Mouse (Mus musculus) embryonic facial prominence, embryonic 11.5 days (tissue): ENCODE results near the gene Msrb2. TPM values are rescaled to one million over a fixed set of nuclear protein-coding genes. Genes with fewer than 3 reads are reported as not detected.

Experiments used
- ATAC-seq: fragments of 200-750 bp; cut with Nextera tagmentation; replicated peaks from 2 replicates; pipeline ENCODE4 v1.8.0; 2017; ENCODE audit warnings: low read depth; ENCODE audit not compliant: insufficient number of reproducible peaks, low FRiP score, low TSS enrichment
- DNase-seq: peaks from one replicate; pipeline ENCODE4 v3.0.0-alpha.2; 2015; ENCODE audit warnings: low spot score
- H3K27ac ChIP-seq: fragments of 300-500 bp; sonication (generic); replicated peaks from 2 replicates; pipeline ENCODE4 v1.5.1; 2014; ENCODE audit warnings: mild to moderate bottlenecking, low read depth, low read length, control low read depth
- H3K27me3 ChIP-seq: fragments of 300-500 bp; sonication (generic); 2 replicates; pipeline ENCODE4 v1.6.1; 2014; ENCODE audit warnings: mild to moderate bottlenecking, low read length, moderate library complexity, mixed read lengths; ENCODE audit not compliant: control insufficient read depth, insufficient read depth
- H3K36me3 ChIP-seq: fragments of 300-500 bp; sonication (generic); replicated peaks from 2 replicates; pipeline ENCODE4 v1.6.1; 2014; ENCODE audit warnings: low read depth, mild to moderate bottlenecking, low read length, moderate library complexity, mixed read lengths; ENCODE audit not compliant: control insufficient read depth, insufficient read depth
- H3K4me1 ChIP-seq: fragments of 300-500 bp; sonication (generic); 2 replicates; pipeline ENCODE4 v1.6.1; 2014; ENCODE audit warnings: low read length, mixed read lengths; ENCODE audit not compliant: control insufficient read depth, insufficient read depth
- H3K4me2 ChIP-seq: fragments of 300-500 bp; sonication (generic); 2 replicates; pipeline ENCODE4 v1.6.1; 2014; ENCODE audit warnings: low read depth, mild to moderate bottlenecking, control low read depth, low read length, moderate library complexity
- H3K4me3 ChIP-seq: fragments of 300-500 bp; sonication (generic); 2 replicates; pipeline ENCODE4 v1.5.1; 2014; ENCODE audit warnings: low read depth, low read length, control low read depth
- H3K9ac ChIP-seq: fragments of 300-500 bp; sonication (generic); replicated peaks from 2 replicates; pipeline ENCODE4 v1.6.1; 2014; ENCODE audit warnings: mild to moderate bottlenecking, control low read depth, low read length
- H3K9me3 ChIP-seq: fragments of 300-500 bp; sonication (generic); replicated peaks from 2 replicates; pipeline ENCODE4 v1.6.1; 2016; ENCODE audit warnings: mild to moderate bottlenecking, low read length, inconsistent platforms, mixed read lengths; ENCODE audit not compliant: control insufficient read depth
- WGBS: fragments of 180-500 bp; shearing (Covaris S2); extraction: QIAGEN DNeasy Blood & Tissue Kit; methylation state at CpG from one replicate; pipeline ENCODE4 v1.1.7; 2014; 5-methylcytosine and 5-hydroxymethylcytosine counted together
- polyA plus RNA-seq: library from polyadenylated mRNA; unstranded; fragments of >200 nt; fragmentation: Nextera tagmentation; extraction: Ambion mirVana; gene quantifications from 2 replicates; pipeline ENCODE4 v1.2.1, GENCODE M21; 2014

Msrb2 gene
- polyA plus RNA-seq, 1 experiment from 2014 or later: 22.6 TPM

GRCm38 (mm10) chr2:19423086-19423485, 51.8 kb downstream of the Msrb2 start:
- H3K4me3 ChIP-seq: no peak overlapping the region
- DNase-seq: no peak
- H3K36me3 ChIP-seq: no peaks in the 10 kb centered on the region
- 73% methylated on average over 6 of the region's 6 CpGs for WGBS
- H3K9ac ChIP-seq: no peak overlapping the region
- H3K4me1 ChIP-seq: no peaks in the 10 kb centered on the region
- no peaks in the 10 kb centered on the region for H3K9me3 ChIP-seq
- H3K4me2 ChIP-seq: no peak overlapping the region
- no peak overlapping the region for H3K27ac ChIP-seq
- peaks cover 5% of the 10 kb centered on the region; the same call in 1 of the 2 replicates for H3K27me3 ChIP-seq
- ATAC-seq: no peak

GRCm38 (mm10) chr2:19429031-19429430, 57.8 kb downstream of the Msrb2 start:
- Histone ChIP-seq H3K4me3 (no peak overlapping the region), H3K9me3 (no peaks in the 10 kb centered on the region), H3K9ac (no peak overlapping the region), H3K27me3 (peaks cover 40% of the 10 kb centered on the region), H3K27ac (no peak overlapping the region), H3K36me3 (no peaks in the 10 kb centered on the region), H3K4me2 (no peak overlapping the region), H3K4me1 (no peaks in the 10 kb centered on the region)
- no peak for ATAC-seq
- WGBS: 2% methylated on average over 10 of the region's 10 CpGs
- peak; percentile 90 for DNase-seq

- Histone ChIP-seq H3K36me3 (no peaks in the 10 kb centered on the region), H3K4me3 (no peak overlapping the region), H3K4me1 (no peaks in the 10 kb centered on the region), H3K9me3 (no peaks in the 10 kb centered on the region), H3K9ac (no peak overlapping the region), H3K27me3 (peaks cover 45% of the 10 kb centered on the region), H3K27ac (no peak overlapping the region), H3K4me2 (no peak overlapping the region)
- DNase-seq (no peak), ATAC-seq (no peak)
- 2% methylated on average over 31 of the region's 31 CpGs for WGBS
Observed at GRCm38 (mm10) chr2:19429691-19430690, 58.8 kb downstream of the Msrb2 start.

GRCm38 (mm10) chr2:19430746-19431145, 59.5 kb downstream of the Msrb2 start:
- Histone ChIP-seq H3K9ac (no peak overlapping the region), H3K36me3 (no peaks in the 10 kb centered on the region), H3K4me2 (peak overlapping the region; percentile 11; the same call in 1 of the 2 replicates), H3K9me3 (no peaks in the 10 kb centered on the region), H3K27me3 (peaks cover 47% of the 10 kb centered on the region), H3K4me3 (no peak overlapping the region), H3K4me1 (no peaks in the 10 kb centered on the region), H3K27ac (no peak overlapping the region)
- WGBS: under 1% methylated on average over 33 of the region's 33 CpGs
- DNase-seq: no peak
- ATAC-seq: no peak

GRCm38 (mm10) chr2:19431186-19431585, 59.9 kb downstream of the Msrb2 start:
- Histone ChIP-seq H3K9ac (no peak overlapping the region), H3K36me3 (no peaks in the 10 kb centered on the region), H3K27ac (no peak overlapping the region), H3K4me1 (no peaks in the 10 kb centered on the region), H3K9me3 (no peaks in the 10 kb centered on the region), H3K4me2 (no peak overlapping the region), H3K27me3 (peaks cover 50% of the 10 kb centered on the region), H3K4me3 (no peak overlapping the region)
- peak; percentile 55 for DNase-seq
- under 1% methylated on average over 18 of the region's 18 CpGs for WGBS
- ATAC-seq: peak; percentile 68; the same call in 1 of the 2 replicates

- no peaks in the 10 kb centered on the region for H3K4me1 ChIP-seq
- H3K36me3 ChIP-seq: no peaks in the 10 kb centered on the region
- DNase-seq (no peak), ATAC-seq (peak; percentile 76)
- H3K9me3 ChIP-seq: no peaks in the 10 kb centered on the region
- no peak overlapping the region for H3K27ac ChIP-seq
- no peak overlapping the region for H3K9ac ChIP-seq
- H3K4me2 ChIP-seq: no peak overlapping the region
- no peak overlapping the region for H3K4me3 ChIP-seq
- WGBS: 2% methylated on average over 41 of the region's 41 CpGs
- H3K27me3 ChIP-seq: peaks cover 50% of the 10 kb centered on the region
Observed at GRCm38 (mm10) chr2:19431614-19432323, 60.5 kb downstream of the Msrb2 start.

- Histone ChIP-seq H3K4me2 (no peak overlapping the region), H3K9ac (no peak overlapping the region), H3K9me3 (no peaks in the 10 kb centered on the region), H3K4me1 (peaks cover 7% of the 10 kb centered on the region), H3K27me3 (peaks cover 65% of the 10 kb centered on the region), H3K4me3 (no peak overlapping the region), H3K36me3 (no peaks in the 10 kb centered on the region), H3K27ac (no peak overlapping the region)
- ATAC-seq (no peak), DNase-seq (no peak)
- under 1% methylated on average over 9 of the region's 9 CpGs for WGBS
Observed at GRCm38 (mm10) chr2:19444346-19444745, 73.1 kb downstream of the Msrb2 start.
